Mouse (Mus musculus): ENCODE measurements at regions not wholly inside any gene's neighbourhood (a gene's known extent, or its start where the extent isn't known, plus 50 kb on each side); places are given as distances from the start of the nearest gene placed in this dataset.
A peak's percentile ranks its signal among the peaks of the same experiment; 100 is the strongest.

- Histone ChIP-seq H3K9me3 (replicated peaks) (no peaks in the 10 kb centered on the region), H3K27ac (no peak overlapping the region), H3K27me3 (no peaks in the 10 kb centered on the region), H3K36me3 (ENCODE audit: poor library complexity, severe bottlenecking) (no peaks in the 10 kb centered on the region), H3K4me1 (no peaks in the 10 kb centered on the region), H3K4me2 (no peak overlapping the region), H3K4me3 (no peak overlapping the region), H3K9ac (no peak overlapping the region)
- ATAC-seq, result no peak
- 68% methylated on average over 1 of the region's 1 CpGs for WGBS
Observed at GRCm38 (mm10) chr11:71881841-71882240, 132.1 kb downstream of the Wscd1 start.

- WGBS, result 82% methylated on average over 7 of the region's 7 CpGs
- Histone ChIP-seq H3K4me3 (no peak overlapping the region), H3K27ac (no peak overlapping the region), H3K27me3 (no peaks in the 10 kb centered on the region), H3K36me3 (ENCODE audit: poor library complexity, severe bottlenecking) (no peaks in the 10 kb centered on the region), H3K4me2 (no peak overlapping the region), H3K9me3 (replicated peaks) (no peaks in the 10 kb centered on the region), H3K9ac (no peak overlapping the region), H3K4me1 (no peaks in the 10 kb centered on the region)
- ATAC-seq, result no peak
Observed at GRCm38 (mm10) chr11:71871297-71871696, 121.6 kb downstream of the Wscd1 start.

- H3K4me1 ChIP-seq, result no peaks in the 10 kb centered on the region
- 70% methylated on average over 12 of the region's 12 CpGs for WGBS
Observed at GRCm38 (mm10) chr11:71866690-71867089, 117.0 kb downstream of the Wscd1 start.

GRCm38 (mm10) chr11:71857926-71858325 lies 108.2 kb downstream of the Wscd1 start:
- Histone ChIP-seq H3K4me2 (no peak overlapping the region), H3K9me3 (replicated peaks) (no peaks in the 10 kb centered on the region), H3K27me3 (no peaks in the 10 kb centered on the region), H3K36me3 (ENCODE audit: poor library complexity, severe bottlenecking) (no peaks in the 10 kb centered on the region), H3K4me3 (no peak overlapping the region), H3K27ac (no peak overlapping the region), H3K4me1 (no peaks in the 10 kb centered on the region), H3K9ac (no peak overlapping the region)
- WGBS, result 86% methylated on average over 8 of the region's 8 CpGs
- ATAC-seq, result no peak

More at GRCm38 (mm10) chr11:71866690-71867089, 117.0 kb downstream of the Wscd1 start:
- no peaks in the 10 kb centered on the region for H3K27me3 ChIP-seq
- no peak overlapping the region for H3K4me2 ChIP-seq
- no peaks in the 10 kb centered on the region for H3K9me3 ChIP-seq (replicated peaks)
- no peak for ATAC-seq
- no peak overlapping the region for H3K4me3 ChIP-seq
- no peaks in the 10 kb centered on the region for H3K36me3 ChIP-seq (ENCODE audit: poor library complexity, severe bottlenecking)
- H3K27ac ChIP-seq, result no peak overlapping the region
- no peak overlapping the region for H3K9ac ChIP-seq

- Histone ChIP-seq H3K36me3 (ENCODE audit: poor library complexity, severe bottlenecking) (no peaks in the 10 kb centered on the region), H3K4me3 (no peak overlapping the region), H3K27me3 (no peaks in the 10 kb centered on the region), H3K9ac (no peak overlapping the region), H3K9me3 (replicated peaks) (no peaks in the 10 kb centered on the region), H3K4me1 (no peaks in the 10 kb centered on the region), H3K4me2 (no peak overlapping the region), H3K27ac (no peak overlapping the region)
- ATAC-seq, result no peak
- 91% methylated on average over 1 of the region's 1 CpGs for WGBS
Observed at GRCm38 (mm10) chr11:71855557-71855956, 105.8 kb downstream of the Wscd1 start.

- ATAC-seq, result no peak
- H3K9me3 ChIP-seq (replicated peaks), result no peaks in the 10 kb centered on the region
- H3K27me3 ChIP-seq, result no peaks in the 10 kb centered on the region
- WGBS, result 93% methylated on average over 3 of the region's 3 CpGs
- H3K4me3 ChIP-seq, result no peak overlapping the region
- no peak overlapping the region for H3K4me2 ChIP-seq
- no peak overlapping the region for H3K27ac ChIP-seq
- H3K4me1 ChIP-seq, result no peaks in the 10 kb centered on the region
- no peaks in the 10 kb centered on the region for H3K36me3 ChIP-seq (ENCODE audit: poor library complexity, severe bottlenecking)
- H3K9ac ChIP-seq, result no peak overlapping the region
Observed at GRCm38 (mm10) chr11:71855058-71855457, 105.3 kb downstream of the Wscd1 start.

GRCm38 (mm10) chr11:71847684-71848367 lies 98.1 kb downstream of the Wscd1 start:
- 65% methylated on average over 9 of the region's 9 CpGs for WGBS
- H3K4me2 ChIP-seq, result no peak overlapping the region
- no peak overlapping the region for H3K9ac ChIP-seq
- H3K4me3 ChIP-seq, result no peak overlapping the region
- H3K27me3 ChIP-seq, result no peaks in the 10 kb centered on the region
- H3K27ac ChIP-seq, result no peak overlapping the region
- H3K4me1 ChIP-seq, result peaks cover 6% of the 10 kb centered on the region; the same call in 1 of the 2 replicates
- no peaks in the 10 kb centered on the region for H3K36me3 ChIP-seq (ENCODE audit: poor library complexity, severe bottlenecking)
- 0 out of 2 replicates have a peak, but pooled peaks have one; percentile 21 for ATAC-seq
- no peaks in the 10 kb centered on the region for H3K9me3 ChIP-seq (replicated peaks)

GRCm38 (mm10) chr11:71846496-71846895 lies 96.8 kb downstream of the Wscd1 start:
- no peak overlapping the region for H3K9ac ChIP-seq
- no peak overlapping the region for H3K4me2 ChIP-seq
- H3K27me3 ChIP-seq, result no peaks in the 10 kb centered on the region
- 53% methylated on average over 3 of the region's 3 CpGs for whole genome bisulfite sequencing
- H3K27ac ChIP-seq, result no peak overlapping the region
- no peaks in the 10 kb centered on the region for H3K36me3 ChIP-seq (ENCODE audit: poor library complexity, severe bottlenecking)
- H3K4me3 ChIP-seq, result no peak overlapping the region
- H3K4me1 ChIP-seq, result peaks cover 6% of the 10 kb centered on the region; the same call in 1 of the 2 replicates
- ATAC-seq, result no peak
- H3K9me3 ChIP-seq (replicated peaks), result no peaks in the 10 kb centered on the region

GRCm38 (mm10) chr11:71840635-71841443 lies 91.1 kb downstream of the Wscd1 start:
- peak overlapping the region; percentile 64 for H3K27ac ChIP-seq
- H3K27me3 ChIP-seq, result no peaks in the 10 kb centered on the region
- peak; percentile 58 for ATAC-seq
- no peaks in the 10 kb centered on the region for H3K9me3 ChIP-seq (replicated peaks)
- H3K4me3 ChIP-seq, result no peak overlapping the region
- no peak overlapping the region for H3K9ac ChIP-seq
- no peak overlapping the region for H3K4me2 ChIP-seq
- no peaks in the 10 kb centered on the region for H3K36me3 ChIP-seq (ENCODE audit: poor library complexity, severe bottlenecking)
- H3K4me1 ChIP-seq, result peaks cover 11% of the 10 kb centered on the region; the same call in 1 of the 2 replicates
- WGBS, result 32% methylated on average over 8 of the region's 8 CpGs

All from forebrain, embryonic 13.5 days (tissue).